Mouse (Mus musculus) E14TG2a.4 (cell line): ENCODE measurements around the gene Psmb10.

ENCODE experiments used
- CTCF ChIP-seq: conservative IDR thresholded peaks from 2 replicates; pipeline ENCODE4 v1.5.1; 2014; ENCODE audit warnings: low read length
- NANOG ChIP-seq: IDR thresholded peaks from 2 replicates; pipeline ENCODE4 v1.6.1; 2014; ENCODE audit warnings: borderline replicate concordance, low read length, mixed read lengths

- TF ChIP-seq CTCF, result no peak
- no peak for TF ChIP-seq NANOG
Measured at GRCm38 (mm10) chr8:105949350-105949749, 11.1 kb upstream of the Psmb10 start.
